8 mouse cellular contexts compared by ENCODE assay signal in the genomic region with DNA sequence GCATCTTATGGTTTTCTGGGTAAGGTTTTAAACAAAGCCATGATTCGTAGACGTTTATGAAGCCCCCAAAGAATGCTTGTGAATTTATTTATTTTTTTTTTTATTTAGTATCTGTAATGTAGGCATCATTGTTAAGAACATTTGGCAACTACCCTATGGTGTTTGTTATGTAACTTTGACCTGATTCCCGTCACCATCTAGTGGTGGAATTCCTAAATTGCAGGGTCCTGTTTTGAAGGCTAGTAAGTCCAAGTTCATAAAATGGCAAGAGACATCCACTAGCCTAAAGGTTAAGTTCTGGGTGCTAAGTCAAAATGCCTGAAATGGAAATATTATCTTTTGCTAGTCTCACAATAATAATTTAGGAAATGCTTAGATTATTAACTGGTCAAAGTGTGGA. TPM values are rescaled to one million over a fixed set of nuclear protein-coding genes. Genes with fewer than 3 reads are reported as not detected.
DNase-seq lines count a peak whose midpoint lies in the region; ATAC-seq and TF ChIP-seq lines count a peak whose summit lies in the region.

No protein-coding gene starts in this region.

- no peak for ATAC-seq in hindbrain, embryonic 14.5 days (ENCODE audit: low FRiP score)
- no peak for ATAC-seq in hindbrain, embryonic 13.5 days (ENCODE audit: low FRiP score)
- ATAC-seq in monocyte, adult 5-6 weeks (replicated peaks; ENCODE audit: insufficient number of reproducible peaks, low FRiP score, low TSS enrichment, poor library complexity, severe bottlenecking), result no peak

- TF ChIP-seq EP300 in MEL (IDR thresholded peaks at IDR 0.05; ENCODE audit: low read depth in 1 of 2, low read length in 2 of 2), result no peak

- H3K4me2 ChIP-seq in hindbrain, embryonic 14.5 days (replicated peaks), result no peak overlapping the region
- H3K4me2 ChIP-seq in hindbrain, embryonic 13.5 days, result no peak overlapping the region

- no peak for TF ChIP-seq POLR2A in MEL (IDR thresholded peaks at IDR 0.05; ENCODE audit: control insufficient read depth in 1 of 2, insufficient read depth in 1 of 2, low read depth in 1 of 2, low read length in 2 of 2, poor library complexity in 1 of 2)

- no peaks in the 10 kb centered on the region for H3K27me3 ChIP-seq in hindbrain, embryonic 14.5 days (ENCODE audit: control insufficient read depth, insufficient read depth, low read length)
- H3K27me3 ChIP-seq in hindbrain, embryonic 13.5 days, result no peaks in the 10 kb centered on the region
- peaks cover 7 to 13% of the 10 kb centered on the region in 2 experiments for H3K27me3 ChIP-seq in MEL (ENCODE audit: control insufficient read depth in 1 of 2, insufficient read depth in 2 of 2, low read length in 2 of 2)

- TF ChIP-seq RAD21 in MEL (IDR thresholded peaks at IDR 0.05; ENCODE audit: low read depth, low read length), result peak; percentile 41

- DNase-seq in hindbrain, embryonic 14.5 days (ENCODE audit: low spot score), result peak; percentile 63
- peak; percentile 53 for DNase-seq in 416B (ENCODE audit: low read depth)
- DNase-seq in MEL (ENCODE audit: low read depth, low spot score), result peak; percentile 81
- DNase-seq in forelimb bud, embryonic 11.5 days (ENCODE audit: low read depth, low spot score), result peak; percentile 43
- peak; percentile 45 for DNase-seq in thymus, postnatal 14 days
- DNase-seq in c-Kit-positive CD71-positive TER-119-positive erythroid progenitor cells, embryonic 14.5 days (ENCODE audit: low spot score), result no peak

- no peaks in the 10 kb centered on the region for H3K36me3 ChIP-seq in hindbrain, embryonic 14.5 days (replicated peaks; ENCODE audit: control insufficient read depth, insufficient read depth)
- H3K36me3 ChIP-seq in hindbrain, embryonic 13.5 days, result peaks cover under 1% of the 10 kb centered on the region; the same call in 1 of the 2 replicates
- no peaks in the 10 kb centered on the region for H3K36me3 ChIP-seq in MEL (ENCODE audit: control insufficient read depth in 1 of 2, insufficient read depth in 2 of 2, low read length in 2 of 2)

- no peaks in the 10 kb centered on the region for H3K9me3 ChIP-seq in hindbrain, embryonic 14.5 days (ENCODE audit: control insufficient read depth, low read length)
- H3K9me3 ChIP-seq in hindbrain, embryonic 13.5 days, result no peaks in the 10 kb centered on the region
- no peaks in the 10 kb centered on the region for H3K9me3 ChIP-seq in MEL (replicated peaks; ENCODE audit: insufficient read depth, low read length)

- H3K27ac ChIP-seq in hindbrain, embryonic 14.5 days, result no peak overlapping the region
- H3K27ac ChIP-seq in hindbrain, embryonic 13.5 days, result no peak overlapping the region
- H3K27ac ChIP-seq in MEL (ENCODE audit: control insufficient read depth, low read depth, low read length), result no peak overlapping the region

- H3K9ac ChIP-seq in hindbrain, embryonic 14.5 days, result no peak overlapping the region
- no peak overlapping the region for H3K9ac ChIP-seq in hindbrain, embryonic 13.5 days
- no peak overlapping the region for H3K9ac ChIP-seq in MEL (ENCODE audit: control insufficient read depth, low read depth, low read length, poor library complexity, severe bottlenecking)

- WGBS in hindbrain, embryonic 14.5 days, result 44% methylated on average over 3 of the region's 3 CpGs
- WGBS in hindbrain, embryonic 13.5 days, result 43% methylated on average over 3 of the region's 3 CpGs

- no peak overlapping the region for H3K4me3 ChIP-seq in hindbrain, embryonic 14.5 days (replicated peaks; ENCODE audit: low read length)
- H3K4me3 ChIP-seq in hindbrain, embryonic 13.5 days, result no peak overlapping the region
- H3K4me3 ChIP-seq in MEL (ENCODE audit: control insufficient read depth in 1 of 2, insufficient read depth in 1 of 2, low read depth in 2 of 2, low read length in 2 of 2), result no peak overlapping the region

- TF ChIP-seq CTCF in MEL (IDR thresholded peaks at IDR 0.05 in 2 of 3, conservative IDR thresholded peaks at IDR 0.05 in 1 of 3; ENCODE audit: control insufficient read depth in 1 of 3, insufficient read depth in 1 of 3, low read depth in 2 of 3, low read length in 3 of 3, poor library complexity in 1 of 3, severe bottlenecking in 1 of 3), result peak; percentile 6 to 66 (median 65); a peak in 4 of 6 replicates

- no peaks in the 10 kb centered on the region for H3K79me2 ChIP-seq in MEL (ENCODE audit: control insufficient read depth, insufficient read depth, low read length, poor library complexity)

- H3K4me1 ChIP-seq in hindbrain, embryonic 14.5 days (replicated peaks; ENCODE audit: control insufficient read depth, insufficient read depth, low read length), result no peaks in the 10 kb centered on the region
- no peaks in the 10 kb centered on the region for H3K4me1 ChIP-seq in hindbrain, embryonic 13.5 days (replicated peaks)
- no peaks in the 10 kb centered on the region for H3K4me1 ChIP-seq in MEL (ENCODE audit: control insufficient read depth in 1 of 2, insufficient read depth in 2 of 2, low read length in 2 of 2)

TF ChIP-seq in MEL, 35 proteins besides CTCF, POLR2A, EP300 and RAD21:
- no peak for TF ChIP-seq USF1 (IDR thresholded peaks at IDR 0.05; ENCODE audit: low read depth, low read length)
- TF ChIP-seq MAZ (IDR thresholded peaks at IDR 0.05; ENCODE audit: low read depth, low read length), result no peak
- peak; percentile 57 for TF ChIP-seq SMC3 (IDR thresholded peaks at IDR 0.05; ENCODE audit: low read depth, low read length)
TF ChIP-seq in MEL: peak in this region for 1.

RNA-seq across cellular contexts. Expression of a gene that starts 37.0 kb away (rescaled TPM):
- 81.7 and 91.6 TPM in 2 replicates for polyA plus RNA-seq in hindbrain, embryonic 14.5 days (2014; fragmentation: Nextera tagmentation; extraction: Ambion mirVana)
- polyA plus RNA-seq in hindbrain, embryonic 13.5 days (2015; fragmentation: Nextera tagmentation; extraction: Ambion mirVana), result 75.4 and 75.8 TPM in 2 replicates
- total RNA-seq in MEL (2012; rRNA removed), result 60.4 and 69.7 TPM in 2 replicates
- polyA plus RNA-seq in MEL (2012; ENCODE audit: insufficient read depth in 1 of 2, insufficient read length in 2 of 2, low read depth in 1 of 2, low replicate concordance in 2 of 2, missing spikeins in 1 of 2), result 100 to 1,000 TPM; 106 to 213 TPM
- 8.9 to 15.1 TPM (median 11.3 TPM) in 3 replicates for total RNA-seq in monocyte, adult 5-6 weeks (2017)

RNA-seq across cellular contexts. Expression of a gene that starts 47.2 kb away (rescaled TPM):
- 4.4 and 4.5 TPM in 2 replicates for polyA plus RNA-seq in hindbrain, embryonic 14.5 days (2014; fragmentation: Nextera tagmentation; extraction: Ambion mirVana)
- polyA plus RNA-seq in hindbrain, embryonic 13.5 days (2015; fragmentation: Nextera tagmentation; extraction: Ambion mirVana), result 1.1 and 1.8 TPM in 2 replicates
- not detected in 2 replicates for total RNA-seq in MEL (2012; rRNA removed)
- under 1 TPM in 1 of 2 experiments, not detected in 1; 0.04 TPM for polyA plus RNA-seq in MEL (2012; ENCODE audit: insufficient read depth in 1 of 2, insufficient read length in 2 of 2, low read depth in 1 of 2, low replicate concordance in 2 of 2, missing spikeins in 1 of 2)
- total RNA-seq in monocyte, adult 5-6 weeks (2017), result not detected in 3 replicates
